Mouse (Mus musculus): ENCODE results near the gene Cldn15.

GRCm38 (mm10) chr5:136966861-136967455 lies 542 bp downstream of the Cldn15 start:
- TF ChIP-seq EP300 (IDR thresholded peaks at IDR 0.05; ENCODE audit: low read depth) (no peak), CTCF (IDR thresholded peaks at IDR 0.05; ENCODE audit: low read depth) (no peak)

Measured in liver, postnatal 0 days (tissue).